Mouse (Mus musculus): ENCODE measurements around the gene Cxcr4.

DNA sequence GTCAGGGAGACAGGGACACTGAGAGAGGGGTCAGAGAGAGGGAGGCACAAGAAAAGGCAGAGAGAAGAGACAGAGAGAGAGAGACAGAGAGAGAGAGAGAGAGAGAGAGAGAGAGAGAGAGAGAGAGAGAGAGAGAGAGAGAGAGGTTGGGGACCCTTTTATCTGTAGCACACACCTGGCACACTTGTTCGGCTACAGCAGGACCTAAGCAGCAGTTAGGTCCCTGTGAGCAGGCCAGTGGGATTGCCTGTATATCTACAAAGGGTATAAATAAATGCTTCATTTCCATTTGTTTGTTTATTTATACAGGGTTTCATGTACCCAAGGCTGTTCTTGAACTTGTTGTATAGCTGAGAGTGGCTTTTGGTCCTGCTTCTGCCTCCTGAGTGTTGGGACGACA is 49.0 kb downstream of the Cxcr4 start:
- TF ChIP-seq POLR2A (IDR thresholded peaks at IDR 0.05; ENCODE audit: extremely low read depth, insufficient read depth, low read length) (no peak), CTCF (IDR thresholded peaks at IDR 0.05; ENCODE audit: low read depth, low read length) (no peak)
